Mouse (Mus musculus) heart, postnatal 25 days (tissue): ENCODE measurements at regions not wholly inside any gene's neighbourhood (a gene's known extent, or its start where the extent isn't known, plus 50 kb on each side); places are given as distances from the start of the nearest gene placed in this dataset.
A peak's percentile ranks its signal among the peaks of the same experiment; 100 is the strongest.

Experiments used
- DNase-seq: peaks from one replicate; pipeline ENCODE4 v3.0.0; 2022; ENCODE audit warnings: low spot score
- intact Hi-C: fragments of 180-260 bp; cut with DNase I; formaldehyde crosslinking; loops from one replicate; pipeline ENCODE4 v1.15.1; 2025

- DNase-seq: no peak
- intact Hi-C loops: loop anchor here (5.0 kb wide), 2 partner anchors 51 to 216 kb away; no protein-coding TSS in a partner anchor
Observed at GRCm38 (mm10) chr15:97188545-97188944, 58.4 kb upstream of the Pced1b start.

GRCm38 (mm10) chr15:97187831-97188230 is 59.1 kb upstream of the Pced1b start:
- intact Hi-C loops: loop anchor here (5.0 kb wide), 2 partner anchors 51 to 216 kb away; no protein-coding TSS in a partner anchor
- no peak for DNase-seq

GRCm38 (mm10) chr15:97186034-97186433 is 60.9 kb upstream of the Pced1b start:
- no peak for DNase-seq
- intact Hi-C loops: loop anchor here (5.0 kb wide), 2 partner anchors 49 to 214 kb away; no protein-coding TSS in a partner anchor

GRCm38 (mm10) chr15:97182617-97183038 is 64.3 kb upstream of the Pced1b start:
- no peak for DNase-seq
- intact Hi-C loops: no loop called here

- DNase-seq: no peak
- intact Hi-C loops: no loop called here
Observed at GRCm38 (mm10) chr15:97180970-97181669, 65.8 kb upstream of the Pced1b start.

- intact Hi-C loops: no loop called here
- no peak for DNase-seq
Observed at GRCm38 (mm10) chr15:97178286-97178685, 68.6 kb upstream of the Pced1b start.

GRCm38 (mm10) chr15:97177806-97178205 is 69.1 kb upstream of the Pced1b start:
- intact Hi-C loops: no loop called here
- DNase-seq: no peak

- intact Hi-C loops: no loop called here
Observed at GRCm38 (mm10) chr15:97174989-97175388, 71.9 kb upstream of the Pced1b start.

GRCm38 (mm10) chr15:97173233-97173632 is 73.7 kb upstream of the Pced1b start:
- intact Hi-C loops: no loop called here
- DNase-seq: no peak

More at GRCm38 (mm10) chr15:97174989-97175388, 71.9 kb upstream of the Pced1b start:
- no peak for DNase-seq

GRCm38 (mm10) chr15:97170074-97170473 is 76.8 kb upstream of the Pced1b start:
- DNase-seq: peak; percentile 22
- intact Hi-C loops: no loop called here

GRCm38 (mm10) chr15:97169381-97169780 is 77.5 kb upstream of the Pced1b start:
- intact Hi-C loops: no loop called here
- DNase-seq: no peak

- intact Hi-C loops: no loop called here
- no peak for DNase-seq
Observed at GRCm38 (mm10) chr15:97167116-97167515, 79.8 kb upstream of the Pced1b start.

- no peak for DNase-seq
- intact Hi-C loops: no loop called here
Observed at GRCm38 (mm10) chr15:97164616-97165015, 82.3 kb upstream of the Pced1b start.

GRCm38 (mm10) chr15:97163971-97164370 is 82.9 kb upstream of the Pced1b start:
- intact Hi-C loops: no loop called here
- DNase-seq: no peak

- DNase-seq: no peak
- intact Hi-C loops: no loop called here
Observed at GRCm38 (mm10) chr15:97163090-97163489, 83.8 kb upstream of the Pced1b start.

- intact Hi-C loops: no loop called here
- no peak for DNase-seq
Observed at GRCm38 (mm10) chr15:97162305-97162704, 84.6 kb upstream of the Pced1b start.

- intact Hi-C loops: no loop called here
- DNase-seq: no peak
Observed at GRCm38 (mm10) chr15:97161530-97161929, 85.4 kb upstream of the Pced1b start.

GRCm38 (mm10) chr15:97152354-97152753 is 94.6 kb upstream of the Pced1b start:
- intact Hi-C loops: no loop called here

GRCm38 (mm10) chr15:97151793-97152192 is 95.1 kb upstream of the Pced1b start:
- no peak for DNase-seq
- intact Hi-C loops: no loop called here

More at GRCm38 (mm10) chr15:97152354-97152753, 94.6 kb upstream of the Pced1b start:
- DNase-seq: no peak

- no peak for DNase-seq
- intact Hi-C loops: no loop called here
Observed at GRCm38 (mm10) chr15:97150983-97151735, 95.4 kb upstream of the Slc38a4 start.

- intact Hi-C loops: no loop called here
- DNase-seq: no peak
Observed at GRCm38 (mm10) chr15:97141958-97142357, 86.2 kb upstream of the Slc38a4 start.
